Mouse (Mus musculus) neural tube, postnatal 0 days (tissue): ENCODE measurements around the gene Mapkap1. TPM values are rescaled to one million over a fixed set of nuclear protein-coding genes. Genes with fewer than 3 reads are reported as not detected.

Experiments used
- polyA plus RNA-seq: library from polyadenylated mRNA; unstranded; fragments of >200 nt; fragmentation: Nextera tagmentation; extraction: Ambion mirVana; gene quantifications from 2 replicates; pipeline ENCODE4 v1.2.1, GENCODE M21; 2015

The Mapkap1 gene
- 81.0 and 86.5 TPM in 2 replicates for polyA plus RNA-seq

DNA sequence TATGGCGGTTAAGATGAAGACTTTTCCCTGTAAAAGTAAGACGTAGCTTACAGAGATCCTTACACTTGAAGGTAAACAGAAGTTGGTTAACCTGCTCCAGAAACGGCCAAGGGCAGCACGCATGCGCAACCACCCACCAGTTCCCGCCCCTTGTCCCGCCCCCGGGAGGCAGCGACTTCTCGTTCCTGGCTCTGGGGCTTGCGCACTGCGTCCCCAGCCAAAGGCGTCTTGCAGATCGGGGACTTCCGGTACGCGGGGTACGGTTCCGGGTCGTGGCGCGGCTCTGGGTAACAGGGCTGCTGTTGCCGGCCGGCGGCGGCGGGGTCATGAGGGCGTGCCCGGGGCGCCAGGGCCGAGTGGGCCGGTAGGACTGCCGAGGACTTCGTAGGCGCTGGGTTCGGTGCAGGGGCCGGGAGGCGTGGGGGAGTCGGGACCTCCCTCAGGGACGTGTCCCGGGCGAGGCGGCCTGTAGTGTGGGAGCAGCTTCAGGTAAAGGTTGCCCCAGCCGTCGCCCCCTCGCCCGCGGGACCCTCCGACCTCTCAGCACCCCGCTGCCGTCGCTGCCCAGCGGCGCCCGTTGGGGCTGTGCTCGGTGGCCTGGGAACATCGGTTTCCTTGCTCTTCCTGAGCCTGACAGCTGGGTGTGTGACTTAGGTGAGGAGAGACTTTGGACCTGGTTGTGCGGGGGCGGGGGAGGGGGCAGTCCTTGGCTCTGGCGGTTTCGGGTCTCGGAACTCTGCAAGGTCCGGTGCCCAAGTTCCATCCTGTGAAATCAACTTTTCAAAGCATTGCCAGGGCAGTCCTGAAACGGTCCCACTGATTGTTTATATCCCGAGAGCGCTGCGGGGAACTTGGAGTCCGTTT is at the start of gene Mapkap1:
Mapkap1 (plus strand) TSS at position 171 of the 864 bp plus-strand sequence.

DNA sequence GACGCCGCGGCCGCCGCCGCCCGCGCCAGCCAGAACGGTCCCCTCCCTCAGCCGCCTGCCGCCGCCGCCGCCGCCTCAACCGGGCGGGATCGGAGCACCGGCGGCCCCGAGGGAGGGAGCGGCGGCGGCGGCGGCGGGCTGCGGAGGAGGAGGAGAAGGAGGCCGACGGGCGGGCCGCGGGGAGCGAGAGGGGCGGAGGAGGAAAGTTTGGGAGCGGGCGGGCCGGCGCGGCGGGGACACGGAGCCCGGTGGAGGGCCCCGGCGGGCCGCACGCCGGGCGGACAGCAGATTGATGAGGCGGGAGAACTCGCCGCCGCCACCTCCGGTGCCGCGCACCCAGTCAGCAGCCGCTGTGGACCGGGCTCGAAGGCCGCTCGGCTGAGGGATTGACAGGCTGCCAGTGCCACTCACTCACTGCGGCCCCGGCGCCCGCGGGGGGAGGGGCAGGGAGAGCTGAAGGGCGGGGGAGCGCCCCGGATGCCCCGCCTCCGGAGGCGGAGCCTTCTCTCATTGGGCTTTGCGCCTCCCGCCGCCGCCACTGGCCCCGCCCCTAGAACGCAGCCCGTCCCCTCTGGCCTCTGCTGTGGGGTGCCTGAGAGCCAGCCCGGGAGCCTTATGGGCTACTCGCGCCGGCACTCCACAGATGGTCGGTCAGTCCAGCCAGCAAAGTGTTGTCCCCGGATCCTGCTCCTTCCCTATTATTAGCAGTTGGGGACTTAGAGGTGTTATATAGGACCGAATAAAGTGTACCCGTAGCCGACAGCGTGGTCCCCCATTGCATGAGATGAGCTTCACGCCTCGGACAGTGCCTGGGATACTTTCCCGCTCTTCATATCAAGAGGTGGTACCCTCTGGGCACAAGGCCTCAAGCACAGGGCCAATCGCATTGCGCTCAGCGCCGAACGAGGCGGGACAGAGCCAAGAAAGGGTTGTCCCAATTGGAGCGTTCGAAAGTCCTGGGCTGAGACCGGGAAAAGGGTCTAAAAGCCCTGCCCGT is 34.0 kb upstream of the Mapkap1 start, which contains the start of gene Pbx3:
Pbx3 (minus strand) TSS at position 838 of the 997 bp plus-strand sequence.

Other genes with a start within 250 kb of the Mapkap1 start
- gene Pbx3, start 33.6 kb upstream of the Mapkap1 start, polyA plus RNA-seq: 63.2 and 67.3 TPM in 2 replicates